8 mouse cellular contexts compared by ENCODE assay signal in genomic region chr2:129800904-129801230, GRCm38 (mm10). TPM values are rescaled to one million over a fixed set of nuclear protein-coding genes. Genes with fewer than 3 reads are reported as not detected.
DNase-seq lines count a peak whose midpoint lies in the region; ATAC-seq and TF ChIP-seq lines count a peak whose summit lies in the region.

No protein-coding gene starts in this region.

- 0 out of 2 replicates have a peak, but pooled peaks have one; percentile 56 for TF ChIP-seq POLR2A in lung, adult 2 months (IDR thresholded peaks at IDR 0.05; ENCODE audit: borderline replicate concordance, extremely low read depth, low read depth, low read length)

- TF ChIP-seq CTCF in lung, adult 2 months (IDR thresholded peaks at IDR 0.05; ENCODE audit: insufficient read depth, low read length): no peak

- peak; percentile 3; the same call in 1 of the 2 replicates for ATAC-seq in embryonic facial prominence, embryonic 13.5 days (ENCODE audit: insufficient number of reproducible peaks, insufficient read depth, low FRiP score, low TSS enrichment, low read depth)
- ATAC-seq in intestine, embryonic 14.5 days (replicated peaks; ENCODE audit: low FRiP score, low TSS enrichment, low read depth): peak; percentile 52
- peak; percentile 61; the same call in 1 of the 2 replicates for ATAC-seq in neural tube, embryonic 12.5 days (ENCODE audit: low FRiP score, low read depth)

- no peaks in the 10 kb centered on the region for H3K27me3 ChIP-seq in embryonic facial prominence, embryonic 13.5 days
- H3K27me3 ChIP-seq in intestine, embryonic 14.5 days (replicated peaks; ENCODE audit: control insufficient read depth, insufficient read depth, low read length): no peaks in the 10 kb centered on the region
- H3K27me3 ChIP-seq in neural tube, embryonic 12.5 days (replicated peaks): no peaks in the 10 kb centered on the region

- H3K27ac ChIP-seq in embryonic facial prominence, embryonic 13.5 days: peak overlapping the region; percentile 97
- peak overlapping the region; percentile 98 for H3K27ac ChIP-seq in intestine, embryonic 14.5 days (ENCODE audit: low read depth)
- peak overlapping the region; percentile 85 for H3K27ac ChIP-seq in neural tube, embryonic 12.5 days

- no peaks in the 10 kb centered on the region for H3K9me3 ChIP-seq in embryonic facial prominence, embryonic 13.5 days
- no peaks in the 10 kb centered on the region for H3K9me3 ChIP-seq in intestine, embryonic 14.5 days (ENCODE audit: control insufficient read depth, low read length)
- no peaks in the 10 kb centered on the region for H3K9me3 ChIP-seq in neural tube, embryonic 12.5 days

- no peak for DNase-seq in lung, adult 2 months
- DNase-seq in lung, postnatal 10 days: no peak
- no peak for DNase-seq in intestine, embryonic 14.5 days (ENCODE audit: low spot score)
- no peak for DNase-seq in right cerebral cortex, adult 18-20 months
- DNase-seq in layer of hippocampus, postnatal 10 days (ENCODE audit: low spot score in 2 of 2): no peak
- no peak for DNase-seq in kidney, postnatal 10 days

- H3K9ac ChIP-seq in embryonic facial prominence, embryonic 13.5 days: peak overlapping the region; percentile 97
- peak overlapping the region; percentile 94 for H3K9ac ChIP-seq in intestine, embryonic 14.5 days (ENCODE audit: low read length)
- H3K9ac ChIP-seq in neural tube, embryonic 12.5 days: peak overlapping the region; percentile 96

- H3K4me1 ChIP-seq in lung, adult 2 months (ENCODE audit: control insufficient read depth, insufficient read depth, low read length): peaks cover 9% of the 10 kb centered on the region
- H3K4me1 ChIP-seq in embryonic facial prominence, embryonic 13.5 days: peaks cover 36% of the 10 kb centered on the region
- H3K4me1 ChIP-seq in intestine, embryonic 14.5 days (replicated peaks; ENCODE audit: control insufficient read depth, insufficient read depth, low read length): peaks cover 27% of the 10 kb centered on the region
- H3K4me1 ChIP-seq in neural tube, embryonic 12.5 days: peaks cover 25% of the 10 kb centered on the region

- H3K36me3 ChIP-seq in embryonic facial prominence, embryonic 13.5 days: peaks cover 25% of the 10 kb centered on the region
- H3K36me3 ChIP-seq in intestine, embryonic 14.5 days (ENCODE audit: control insufficient read depth, insufficient read depth, low read length): peaks cover 31% of the 10 kb centered on the region
- H3K36me3 ChIP-seq in neural tube, embryonic 12.5 days: peaks cover 7% of the 10 kb centered on the region; the same call in 1 of the 2 replicates

- peak overlapping the region; percentile 78 for H3K4me2 ChIP-seq in embryonic facial prominence, embryonic 13.5 days
- peak overlapping the region; percentile 89 for H3K4me2 ChIP-seq in intestine, embryonic 14.5 days (ENCODE audit: low read length)
- H3K4me2 ChIP-seq in neural tube, embryonic 12.5 days (replicated peaks): peak overlapping the region; percentile 93

- peak overlapping the region; percentile 93 for H3K4me3 ChIP-seq in lung, adult 2 months (replicated peaks; ENCODE audit: extremely low read depth, low read depth, low read length)
- H3K4me3 ChIP-seq in embryonic facial prominence, embryonic 13.5 days: peak overlapping the region; percentile 95
- peak overlapping the region; percentile 96 for H3K4me3 ChIP-seq in intestine, embryonic 14.5 days (ENCODE audit: low read depth, low read length)
- H3K4me3 ChIP-seq in neural tube, embryonic 12.5 days: peak overlapping the region; percentile 91

- WGBS in lung, adult 2 months: 1% methylated on average over 32 of the region's 32 CpGs
- WGBS in embryonic facial prominence, embryonic 13.5 days: under 1% methylated on average over 32 of the region's 32 CpGs
- WGBS in intestine, embryonic 14.5 days: under 1% methylated on average over 22 of the region's 32 CpGs
- under 1% methylated on average over 32 of the region's 32 CpGs for WGBS in neural tube, embryonic 12.5 days

RNA-seq across cellular contexts. Expression of gene Stk35, which starts 0.6 kb away (rescaled TPM):
- 18.2 and 20.1 TPM in 2 replicates for polyA plus RNA-seq in lung, adult 2 months (2012; rRNA removed)
- 11.7 and 13.2 TPM in 2 replicates for polyA plus RNA-seq in embryonic facial prominence, embryonic 13.5 days (2015; fragmentation: Nextera tagmentation; extraction: Ambion mirVana)
- polyA plus RNA-seq in intestine, embryonic 14.5 days (2014; fragmentation: Nextera tagmentation; extraction: Ambion mirVana): 11.8 and 13.1 TPM in 2 replicates
- polyA plus RNA-seq in neural tube, embryonic 12.5 days (2016; fragmentation: Nextera tagmentation; extraction: Ambion mirVana): 14.3 and 15.2 TPM in 2 replicates
- 10 to 100 TPM; 21.5 to 24.4 TPM for total RNA-seq in layer of hippocampus, postnatal 10 days (2021)

Comparison
In these comparisons a context has a peak if more than half of its experiments do, and no peak if none do; other contexts are left out.
1. ATAC-seq: peak in every context shown above with its lines; median percentile 61 in neural tube, embryonic 12.5 days; 52 in intestine, embryonic 14.5 days; 3 in embryonic facial prominence, embryonic 13.5 days.